Mouse (Mus musculus) MEL (cell line): ENCODE data around the gene Tmem151a. TPM values are rescaled to one million over a fixed set of nuclear protein-coding genes. Genes with fewer than 3 reads are reported as not detected.
A peak's percentile ranks its signal among the peaks of the same experiment; 100 is the strongest.

Source experiments
- DNase-seq: peaks from one replicate; pipeline ENCODE4 v3.0.0; 2011; ENCODE audit warnings: low read depth, low spot score
- H3K27ac ChIP-seq: 2 replicates; pipeline ENCODE4 v1.5.1; 2012; ENCODE audit warnings: low read depth, mild to moderate bottlenecking, control low read depth, low read length, moderate library complexity; ENCODE audit not compliant: control insufficient read depth
- H3K27me3 ChIP-seq, 2 experiments: fragments of 150-350 bp in 1 of 2; sonication (generic) in 1 of 2; 2 replicates each; pipeline ENCODE4 v1.6.1; 2012; ENCODE audit warnings: low read length in 2 of 2, mild to moderate bottlenecking in 2 of 2, improper control_type of control experiment in 1 of 2, moderate library complexity in 1 of 2; ENCODE audit not compliant: insufficient read depth in 2 of 2, control insufficient read depth in 1 of 2
- H3K36me3 ChIP-seq, 2 experiments: 2 replicates each; pipeline ENCODE4 v1.6.1; 2012 to 2014; ENCODE audit warnings: low read length in 2 of 2, improper control_type of control experiment in 1 of 2, inconsistent platforms in 1 of 2, mild to moderate bottlenecking in 1 of 2; ENCODE audit not compliant: insufficient read depth in 2 of 2, control insufficient read depth in 1 of 2
- H3K4me1 ChIP-seq, 2 experiments: fragments of 150-350 bp in 1 of 2; sonication (generic) in 1 of 2; 2 replicates each; pipeline ENCODE4 v1.6.1; 2012; ENCODE audit warnings: low read length in 2 of 2, improper control_type of control experiment in 1 of 2, mild to moderate bottlenecking in 1 of 2; ENCODE audit not compliant: insufficient read depth in 2 of 2, control insufficient read depth in 1 of 2
- H3K4me3 ChIP-seq, 2 experiments: fragments of 150-350 bp in 1 of 2; sonication (generic) in 1 of 2; 2 replicates each; pipeline ENCODE4 v1.5.1; 2012; ENCODE audit warnings: low read depth in 2 of 2, low read length in 2 of 2, mild to moderate bottlenecking in 2 of 2, moderate library complexity in 2 of 2, control low read depth in 1 of 2, improper control_type of control experiment in 1 of 2; ENCODE audit not compliant: control insufficient read depth in 1 of 2, insufficient read depth in 1 of 2
- H3K79me2 ChIP-seq: 2 replicates; pipeline ENCODE4 v1.6.1; 2012; ENCODE audit warnings: mild to moderate bottlenecking, low read length, moderate library complexity; ENCODE audit not compliant: control insufficient read depth, poor library complexity, insufficient read depth
- H3K9ac ChIP-seq: 2 replicates; pipeline ENCODE4 v1.6.1; 2012; ENCODE audit warnings: low read depth, mild to moderate bottlenecking, control low read depth, low read length, moderate library complexity; ENCODE audit not compliant: control insufficient read depth, poor library complexity, severe bottlenecking
- H3K9me3 ChIP-seq: fragments of 150-350 bp; sonication (generic); replicated peaks from 2 replicates; pipeline ENCODE4 v1.6.1; 2012; ENCODE audit warnings: mild to moderate bottlenecking, low read length, improper control_type of control experiment, moderate library complexity; ENCODE audit not compliant: insufficient read depth
- CHD1 ChIP-seq: IDR thresholded peaks from 2 replicates; pipeline ENCODE4 v1.6.1; 2012; ENCODE audit warnings: low read depth, mild to moderate bottlenecking, inconsistent platforms, low read length, improper control_type of control experiment
- ETS1 ChIP-seq: IDR thresholded peaks from 2 replicates; pipeline ENCODE4 v1.6.1; 2012; ENCODE audit warnings: low read depth, mild to moderate bottlenecking, inconsistent platforms, low read length, improper control_type of control experiment, moderate library complexity
- GABPA ChIP-seq: IDR thresholded peaks from 2 replicates; pipeline ENCODE4 v1.6.1; 2012; ENCODE audit warnings: low read depth, mild to moderate bottlenecking, inconsistent platforms, low read length, improper control_type of control experiment, moderate library complexity
- JUND ChIP-seq: IDR thresholded peaks from 2 replicates; pipeline ENCODE4 v1.6.1; 2011; ENCODE audit warnings: low read depth, mild to moderate bottlenecking, improper control_type of control experiment, low read length
- KAT2A ChIP-seq: conservative IDR thresholded peaks from 2 replicates; pipeline ENCODE4 v1.6.1; 2012; ENCODE audit warnings: low read depth, low read length, improper control_type of control experiment, inconsistent platforms
- MEF2A ChIP-seq: IDR thresholded peaks from 2 replicates; pipeline ENCODE4 v1.6.1; 2014; ENCODE audit warnings: low read depth, mild to moderate bottlenecking, inconsistent platforms, low read length, improper control_type of control experiment; ENCODE audit not compliant: poor library complexity, insufficient replicate concordance, severe bottlenecking; ENCODE audit errors: extremely low read depth
- MYB ChIP-seq: IDR thresholded peaks from 2 replicates; pipeline ENCODE4 v1.6.1; 2011; ENCODE audit warnings: mild to moderate bottlenecking, low read depth, low read length, improper control_type of control experiment
- POLR2A ChIP-seq, 2 experiments: IDR thresholded peaks; 2 replicates each; pipeline ENCODE4 v1.6.1; 2011 to 2012; ENCODE audit warnings: low read length in 2 of 2, mild to moderate bottlenecking in 2 of 2, control low read depth in 1 of 2, improper control_type of control experiment in 1 of 2, low read depth in 1 of 2, moderate library complexity in 1 of 2; ENCODE audit not compliant: control insufficient read depth in 1 of 2, insufficient read depth in 1 of 2, poor library complexity in 1 of 2
- RCOR1 ChIP-seq: IDR thresholded peaks from 2 replicates; pipeline ENCODE4 v1.6.1; 2012; ENCODE audit warnings: low read depth, mild to moderate bottlenecking, inconsistent platforms, low read length, improper control_type of control experiment
- UBTF ChIP-seq: IDR thresholded peaks from 2 replicates; pipeline ENCODE4 v1.6.1; 2012; ENCODE audit warnings: low read depth, mild to moderate bottlenecking, inconsistent platforms, low read length, improper control_type of control experiment, moderate library complexity, borderline replicate concordance; ENCODE audit not compliant: insufficient read depth
- USF1 ChIP-seq: IDR thresholded peaks from 2 replicates; pipeline ENCODE4 v1.6.1; 2014; ENCODE audit warnings: low read depth, mild to moderate bottlenecking, inconsistent platforms, low read length, improper control_type of control experiment, moderate library complexity
- ZC3H11A ChIP-seq: IDR thresholded peaks from 2 replicates; pipeline ENCODE4 v1.6.1; 2012; ENCODE audit warnings: low read depth, mild to moderate bottlenecking, inconsistent platforms, low read length, improper control_type of control experiment
- ZMIZ1 ChIP-seq: IDR thresholded peaks from 2 replicates; pipeline ENCODE4 v1.6.1; 2012; ENCODE audit warnings: low read depth, mild to moderate bottlenecking, inconsistent platforms, low read length, improper control_type of control experiment, moderate library complexity
- ZNF384 ChIP-seq: IDR thresholded peaks from 2 replicates; pipeline ENCODE4 v1.6.1; 2012; ENCODE audit warnings: low read depth, mild to moderate bottlenecking, inconsistent platforms, low read length, improper control_type of control experiment
- polyA plus RNA-seq, 2 experiments: library from polyadenylated mRNA; stranded (reverse) in 1 of 2; unstranded in 1 of 2; fragments of >175 nt in 1 of 2; fragments of >200 nt in 1 of 2; gene quantifications; 2 replicates each; pipeline versions ENCODE4 v1.2.1 to v1.2.4; 2012; ENCODE audit warnings: low replicate concordance in 2 of 2, low read depth in 1 of 2; ENCODE audit not compliant: insufficient read length in 2 of 2, insufficient read depth in 1 of 2, missing spikeins in 1 of 2
- total RNA-seq: library from RNA; depleted of rRNA; stranded (reverse); fragments of 300-350 nt; gene quantifications from 2 replicates; pipeline ENCODE4 v1.2.3, GENCODE M21; 2012

Gene Tmem151a
- total and polyA plus RNA-seq, 3 experiments: 0.63 TPM; not detected in 2

GRCm38 (mm10) chr19:5068570-5069234 is 16.6 kb downstream of the Tmem151a start:
- Histone ChIP-seq H3K4me3 (peak overlapping the region; percentile 49 to 62; a peak in 2 of 4 replicates), H3K27ac (no peak overlapping the region)

GRCm38 (mm10) chr19:5067867-5068569 is 17.3 kb downstream of the Tmem151a start, which contains the start of gene Cd248:
Gene Cd248, plus strand, starts transcription at chr19:5068078.
- Histone ChIP-seq H3K9me3 (no peaks in the 10 kb centered on the region), H3K4me3 (peak within 1 kb of the TSS; percentile 49 to 62), H3K27ac (peak within 1 kb of the TSS; percentile 72), H3K4me1 (peaks cover 5 to 31% of the 10 kb centered on the region in 2 experiments), H3K79me2 (peaks cover 2% of the 10 kb centered on the region; the same call in 1 of the 2 replicates), H3K9ac (peak within 1 kb of the TSS; percentile 70), H3K27me3 (no peaks in the 10 kb centered on the region), H3K36me3 (peaks cover 0 to 4% of the 10 kb centered on the region in 2 experiments; a peak in 1 of 4 replicates)
- DNase-seq: peak; percentile 89
- TF ChIP-seq ZNF384 (no peak), GABPA (no peak), ETS1 (no peak), JUND (no peak), MEF2A (no peak), RCOR1 (no peak), UBTF (0 out of 2 replicates have a peak, but pooled peaks have one; percentile 21), USF1 (no peak), POLR2A (IDR thresholded peaks at IDR 0.05; ENCODE audit: control insufficient read depth in 1 of 2, insufficient read depth in 1 of 2, low read depth in 1 of 2, low read length in 2 of 2, poor library complexity in 1 of 2) (0 out of 4 replicates have a peak, but pooled peaks of 1 of the 2 experiments have one; percentile 9)

More at GRCm38 (mm10) chr19:5068570-5069234, 16.6 kb downstream of the Tmem151a start:
- H3K4me1 ChIP-seq: peaks cover 5 to 34% of the 10 kb centered on the region in 2 experiments
- TF ChIP-seq GABPA: no peak
- TF ChIP-seq KAT2A: no peak
- TF ChIP-seq ZC3H11A: no peak
- no peak for TF ChIP-seq MEF2A
- TF ChIP-seq CHD1: no peak
- TF ChIP-seq ZMIZ1: no peak
- no peak for TF ChIP-seq MYB
- peaks cover 0 to 4% of the 10 kb centered on the region in 2 experiments; a peak in 1 of 4 replicates for H3K36me3 ChIP-seq
- peaks cover 2% of the 10 kb centered on the region; the same call in 1 of the 2 replicates for H3K79me2 ChIP-seq
- H3K27me3 ChIP-seq: no peaks in the 10 kb centered on the region
- no peak for DNase-seq
- H3K9me3 ChIP-seq: no peaks in the 10 kb centered on the region
- H3K9ac ChIP-seq: peak overlapping the region; percentile 70; the same call in 1 of the 2 replicates
